Mouse (Mus musculus) lung, postnatal 4 days (tissue): ENCODE measurements around the gene Hmgcl.

Source experiments
- DNase-seq, 2 experiments: peaks; one replicate each; pipeline ENCODE4 v3.0.0; 2021

The Hmgcl gene

DNA sequence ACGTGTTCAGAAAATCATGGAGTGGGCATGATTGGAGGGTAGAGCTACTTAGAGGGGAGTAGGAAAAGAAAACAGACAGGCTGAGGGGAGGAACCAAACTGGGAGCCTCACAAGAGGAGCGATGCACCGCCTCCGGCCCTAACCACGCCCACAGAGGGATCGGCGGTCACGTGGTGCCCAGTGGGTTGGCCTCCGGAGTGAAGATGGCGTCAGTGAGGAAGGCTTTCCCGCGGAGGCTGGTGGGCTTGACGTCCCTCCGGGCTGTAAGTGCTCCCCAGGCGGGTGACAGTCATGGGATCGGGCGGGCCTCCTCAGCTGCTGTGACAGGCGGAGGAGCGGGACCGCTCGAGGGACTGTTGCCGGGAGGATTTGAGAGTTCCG lies at the start of gene Hmgcl:
Gene Hmgcl (plus strand): TSS at position 171 of the 381 bp plus-strand sequence.
- DNase-seq: peak; percentile 96 to 97

DNA sequence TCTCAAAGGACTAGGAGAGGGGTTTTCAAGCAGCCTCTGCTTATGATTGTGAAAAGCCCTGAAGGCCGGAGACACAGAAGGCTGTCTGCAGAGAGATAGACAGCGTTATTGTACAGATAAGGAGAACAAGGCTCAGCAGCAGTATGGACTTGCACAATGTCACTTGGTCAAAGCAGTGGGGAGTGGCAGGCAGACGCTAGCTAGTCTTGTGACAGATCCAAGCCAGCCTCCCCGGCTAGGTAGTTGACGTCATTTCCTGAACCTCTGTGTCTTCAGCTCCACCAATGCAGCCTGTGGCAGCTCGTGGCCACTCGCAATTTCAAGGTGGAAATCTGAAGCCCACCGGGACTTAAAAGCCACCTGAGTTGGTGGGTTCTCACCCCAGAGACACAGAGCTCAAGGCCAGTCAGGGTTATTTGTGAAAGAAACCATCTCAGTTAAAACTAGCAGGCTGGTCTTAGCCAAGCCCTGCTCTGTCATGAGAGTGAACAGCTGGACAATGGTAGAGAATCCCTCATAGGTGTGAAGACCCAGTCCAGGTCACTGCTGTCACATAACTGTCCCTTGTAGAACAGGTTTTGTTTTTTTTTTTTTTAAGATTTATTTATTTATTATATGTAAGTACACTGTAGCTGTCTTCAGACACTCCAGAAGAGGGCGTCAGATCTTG lies 47.7 kb upstream of the Hmgcl start:
- DNase-seq: peak; percentile 71 to 74

DNA sequence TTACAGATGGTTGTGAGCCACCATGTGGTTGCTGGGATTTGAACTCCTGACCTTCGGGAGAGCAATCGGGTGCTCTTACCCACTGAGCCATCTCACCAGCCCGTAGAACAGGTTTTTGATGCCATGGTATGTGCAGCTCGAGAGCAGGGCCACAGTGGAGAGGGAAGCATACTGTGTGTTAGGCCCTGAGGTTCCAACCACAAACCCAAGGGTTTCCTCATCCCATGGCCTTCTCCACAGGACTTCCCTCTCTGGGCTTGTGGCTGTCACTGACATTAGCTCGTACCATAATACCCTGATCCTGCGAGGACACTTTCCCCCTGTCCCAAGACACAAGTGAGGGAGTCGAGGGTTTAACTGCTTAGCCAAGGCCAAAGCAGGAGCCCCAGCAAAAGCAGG lies 47.2 kb upstream of the Hmgcl start:
- peak in 1 of 2 experiments; percentile 35 for DNase-seq

DNA sequence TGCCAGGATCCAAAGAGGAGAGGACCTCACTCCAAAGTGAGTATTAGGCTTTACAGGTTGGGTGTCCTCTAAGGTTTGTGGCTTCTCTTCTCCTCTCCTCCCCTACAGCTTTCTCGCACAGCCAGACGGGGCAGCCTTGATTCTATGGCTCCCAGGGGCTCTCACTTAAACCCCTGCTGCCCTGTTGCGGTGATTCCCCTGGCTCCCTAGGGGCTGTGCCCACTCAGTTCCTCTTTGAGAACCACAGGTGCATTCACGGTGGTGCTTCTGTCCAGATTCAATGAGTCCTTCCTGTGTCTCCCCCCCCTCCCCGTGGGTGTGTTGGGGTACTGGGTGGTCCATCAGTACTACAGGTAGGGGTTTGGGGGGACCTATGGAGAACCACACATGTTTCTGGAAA lies 46.2 kb upstream of the Hmgcl start:
- DNase-seq: no peak

DNA sequence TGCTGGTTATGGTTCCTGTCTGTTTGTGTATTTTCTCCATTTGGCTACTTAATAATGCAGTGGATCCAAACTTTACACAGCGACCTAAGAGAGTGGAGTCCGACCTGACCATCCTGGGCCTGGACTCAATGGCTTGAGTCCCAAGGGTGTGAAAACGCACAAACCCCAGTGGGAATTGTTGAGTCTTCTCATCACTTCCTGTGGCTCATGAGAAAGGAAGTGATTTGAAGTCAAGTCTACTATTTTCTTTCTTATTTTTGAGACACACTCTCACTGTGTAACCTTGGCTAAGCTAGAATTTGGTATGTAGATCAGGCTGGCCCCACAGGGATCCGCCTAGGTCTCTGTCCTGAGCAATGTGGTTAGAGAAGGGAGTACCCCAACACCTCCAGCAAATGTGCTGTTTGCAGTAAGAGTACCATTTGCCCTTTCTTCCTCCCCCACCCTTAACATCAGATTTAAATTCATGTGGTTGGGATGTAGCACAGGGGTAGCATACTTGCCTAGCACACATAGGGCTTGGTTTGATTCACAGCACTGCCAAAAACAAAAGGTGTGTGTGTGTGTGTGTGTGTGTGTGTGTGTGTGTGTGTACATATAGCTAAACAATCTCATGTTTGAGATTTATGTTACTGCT lies 43.5 kb upstream of the Hmgcl start:
- DNase-seq: no peak

DNA sequence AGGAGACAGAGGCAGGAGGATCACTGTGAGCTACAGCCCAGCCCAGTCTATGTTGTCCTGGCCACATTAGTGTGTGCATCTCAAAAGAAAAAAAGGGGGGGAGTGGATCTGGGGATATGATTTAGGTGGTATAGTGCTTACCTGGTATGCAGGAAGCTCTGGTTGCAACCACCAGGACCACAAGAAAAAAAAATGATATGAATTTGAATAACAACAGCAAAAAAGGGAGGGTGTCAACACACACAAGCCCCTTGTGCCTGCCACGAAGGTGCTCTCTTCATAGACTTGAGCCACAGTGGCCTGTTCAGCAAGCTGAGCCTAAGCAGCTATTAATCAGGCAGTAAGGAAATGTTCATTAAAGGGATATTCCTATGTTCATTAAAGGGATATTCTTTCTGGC lies 41.4 kb upstream of the Hmgcl start:
- no peak for DNase-seq

DNA sequence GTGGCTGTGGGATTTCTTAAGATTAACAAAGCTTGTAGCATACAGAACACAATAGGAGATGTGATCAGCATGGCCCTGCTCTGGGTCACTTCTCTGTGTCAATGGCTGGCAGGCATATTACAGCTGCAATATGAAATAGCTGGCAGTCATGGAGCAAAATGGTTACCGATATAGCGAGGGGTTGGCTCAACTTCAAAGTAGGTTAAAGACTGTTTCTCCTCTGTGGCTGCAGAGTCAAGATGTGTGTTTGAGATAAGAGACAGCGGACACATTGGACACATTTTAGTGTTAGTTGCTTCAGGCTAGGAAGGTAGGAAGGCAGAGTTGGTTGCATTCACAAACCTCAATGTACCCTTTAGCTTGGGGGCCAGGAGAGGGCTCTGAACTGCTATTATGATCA lies 39.6 kb upstream of the Hmgcl start:
- DNase-seq: no peak

DNA sequence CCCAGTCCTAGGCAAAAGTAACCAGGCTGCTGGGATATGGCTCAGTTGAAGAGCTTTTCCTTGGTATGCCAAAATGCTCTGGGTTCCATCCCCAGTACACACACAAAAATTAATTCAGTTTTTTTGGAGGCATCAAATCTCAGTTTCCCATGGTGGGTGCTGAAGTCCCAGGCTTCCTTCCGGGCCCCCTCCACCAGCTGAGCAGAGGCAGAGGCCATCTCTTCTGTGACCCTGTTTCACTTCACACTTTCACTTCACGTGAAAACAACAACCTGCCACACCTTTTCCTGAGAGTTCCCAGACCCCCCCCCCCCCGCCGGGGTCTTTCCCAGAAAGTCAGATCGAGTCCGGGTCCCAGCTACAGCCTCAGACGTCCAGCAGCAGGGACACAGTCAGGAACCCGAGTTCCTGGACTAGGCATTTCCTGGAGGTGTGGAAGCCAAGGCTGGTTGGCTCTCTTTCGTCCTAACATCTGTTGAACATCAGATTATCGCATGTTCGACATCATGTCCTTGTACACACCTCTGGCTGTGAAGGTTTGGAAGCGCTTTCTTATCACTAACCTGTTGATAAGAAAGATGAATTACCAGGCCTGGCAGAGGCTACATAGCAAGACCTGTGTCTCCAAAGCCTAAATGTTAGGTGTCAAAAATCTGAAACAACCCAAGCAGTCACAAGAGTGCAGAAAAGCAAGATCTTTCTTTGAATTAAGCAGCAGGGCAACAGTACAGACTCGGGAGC lies 36.8 kb upstream of the Hmgcl start:
- DNase-seq: no peak

DNA sequence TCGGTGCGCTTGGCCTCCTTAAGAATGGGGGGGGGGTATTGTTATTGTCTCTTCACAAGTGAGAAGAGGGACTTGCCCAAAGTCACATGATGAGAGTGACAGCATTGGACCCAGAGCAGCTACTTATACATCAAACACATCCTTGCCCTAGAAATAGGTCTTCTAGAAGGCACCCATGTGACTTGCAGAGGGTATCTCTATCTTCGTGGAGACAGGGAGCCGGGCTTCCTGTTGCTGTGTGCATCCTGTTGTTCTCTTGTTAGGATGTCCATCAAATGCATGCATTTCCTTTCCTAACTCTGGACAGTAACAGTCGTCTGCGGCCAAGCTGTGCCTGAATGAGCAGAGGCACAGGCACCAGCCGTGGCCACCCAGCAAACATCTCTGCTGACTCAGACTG lies 34.7 kb upstream of the Hmgcl start:
- DNase-seq: peak; percentile 32 to 47

DNA sequence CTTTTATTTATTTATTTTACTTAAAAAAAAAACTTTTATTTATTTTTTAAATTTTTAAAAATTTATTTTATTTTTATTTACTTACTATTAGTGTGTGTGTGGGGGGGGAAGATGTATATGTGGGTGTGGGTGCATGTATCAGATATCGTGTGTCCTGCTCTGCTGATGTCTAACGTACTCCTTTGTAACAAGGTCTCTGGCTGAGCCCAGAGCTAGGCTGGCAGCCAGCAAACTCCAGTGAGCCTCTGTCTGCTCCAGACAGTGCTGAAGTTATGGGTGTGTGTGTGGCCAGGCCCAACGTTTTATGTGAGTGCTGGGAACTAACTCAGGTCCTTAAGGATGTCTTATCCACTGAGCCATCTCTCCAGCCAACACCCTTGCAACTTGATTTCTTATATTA lies 34.1 kb upstream of the Hmgcl start:
- no peak for DNase-seq

DNA sequence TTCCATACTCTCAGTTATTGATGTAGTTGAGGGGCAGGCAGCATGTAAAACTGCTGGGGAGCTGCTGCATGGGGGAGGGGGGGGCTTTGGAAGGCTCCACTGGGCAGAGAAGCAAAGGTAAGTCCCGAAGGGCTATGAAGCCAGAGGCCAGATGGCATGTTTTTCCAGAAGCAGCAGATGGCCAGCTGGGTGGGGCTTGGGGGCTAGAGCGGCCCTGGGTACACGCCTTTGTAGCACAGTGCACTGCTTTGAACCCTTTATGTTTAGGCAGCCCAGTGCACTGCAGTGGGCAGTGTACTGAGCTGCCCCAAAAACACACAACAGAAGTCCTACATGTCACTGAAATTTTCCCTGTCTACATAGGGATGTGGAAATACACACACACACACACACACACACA lies 33.4 kb upstream of the Hmgcl start:
- DNase-seq: no peak

DNA sequence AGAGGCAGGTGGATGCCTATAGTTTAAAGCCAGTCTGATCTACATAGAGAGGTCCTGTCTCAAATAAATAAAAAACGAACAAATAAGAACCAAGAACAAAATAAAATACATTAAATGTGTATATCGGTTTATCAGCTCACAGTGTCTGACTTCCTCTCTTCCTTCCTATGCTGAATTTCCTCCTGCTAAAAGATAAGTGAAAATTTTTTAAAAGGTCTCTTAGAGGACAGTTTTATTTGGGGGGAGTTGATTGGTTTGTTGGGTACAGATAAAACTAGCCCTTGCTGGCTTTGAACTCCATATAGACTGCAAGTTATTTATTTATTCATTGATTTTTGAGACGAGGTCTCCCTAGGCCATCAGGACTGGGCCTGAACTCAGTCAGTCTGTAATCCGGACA lies 32.8 kb upstream of the Hmgcl start:
- DNase-seq: no peak

DNA sequence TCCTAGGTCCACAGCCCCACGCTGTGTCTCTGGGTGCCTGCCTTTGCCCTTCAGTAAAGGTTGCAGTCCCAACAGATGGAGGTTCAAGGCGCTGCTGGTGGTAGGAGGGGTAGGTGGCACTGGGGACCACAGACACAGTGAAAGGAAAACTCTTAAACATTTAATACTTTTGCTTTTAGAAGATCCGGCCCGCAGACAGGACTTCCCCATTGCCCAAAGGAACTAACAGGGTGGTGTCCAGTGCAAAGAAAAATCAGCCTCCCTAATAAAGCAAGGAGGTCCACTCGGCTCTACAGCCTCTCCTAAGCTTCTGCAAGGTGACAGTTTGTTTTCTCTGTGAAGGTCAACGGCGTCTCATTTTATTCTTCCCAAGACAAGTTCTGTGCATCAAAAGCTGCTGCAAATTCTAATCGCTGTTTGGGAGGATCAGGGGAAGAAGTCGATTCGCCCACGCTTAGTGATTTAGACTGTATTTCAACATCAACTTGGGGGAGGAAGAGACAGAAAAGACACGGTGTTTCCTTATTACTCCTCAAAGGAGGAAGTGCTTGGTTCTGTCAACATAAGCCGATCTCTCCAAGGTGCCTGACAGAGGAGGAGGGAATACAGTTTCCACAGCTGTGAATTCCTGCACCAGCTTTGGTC lies 27.5 kb upstream of the Hmgcl start:
- DNase-seq: peak in 1 of 2 experiments; percentile 29

DNA sequence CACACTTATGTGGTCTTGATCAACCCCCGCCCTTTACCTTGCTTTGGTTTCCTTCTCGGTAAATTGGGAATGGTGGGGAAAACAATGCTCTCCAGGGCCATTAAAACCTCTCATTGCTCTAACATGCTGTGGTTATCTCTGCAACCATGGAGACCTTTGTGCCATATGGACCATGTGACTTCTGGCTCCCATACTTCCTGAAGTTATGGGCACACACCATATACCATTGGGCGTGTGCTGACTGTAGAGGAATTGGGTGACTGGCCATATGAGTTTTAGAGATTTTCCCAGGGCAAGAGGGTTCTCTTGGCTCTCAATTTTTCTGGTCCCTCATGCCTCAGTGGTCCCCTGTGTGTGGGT lies 27.0 kb upstream of the Hmgcl start:
- DNase-seq: no peak

DNA sequence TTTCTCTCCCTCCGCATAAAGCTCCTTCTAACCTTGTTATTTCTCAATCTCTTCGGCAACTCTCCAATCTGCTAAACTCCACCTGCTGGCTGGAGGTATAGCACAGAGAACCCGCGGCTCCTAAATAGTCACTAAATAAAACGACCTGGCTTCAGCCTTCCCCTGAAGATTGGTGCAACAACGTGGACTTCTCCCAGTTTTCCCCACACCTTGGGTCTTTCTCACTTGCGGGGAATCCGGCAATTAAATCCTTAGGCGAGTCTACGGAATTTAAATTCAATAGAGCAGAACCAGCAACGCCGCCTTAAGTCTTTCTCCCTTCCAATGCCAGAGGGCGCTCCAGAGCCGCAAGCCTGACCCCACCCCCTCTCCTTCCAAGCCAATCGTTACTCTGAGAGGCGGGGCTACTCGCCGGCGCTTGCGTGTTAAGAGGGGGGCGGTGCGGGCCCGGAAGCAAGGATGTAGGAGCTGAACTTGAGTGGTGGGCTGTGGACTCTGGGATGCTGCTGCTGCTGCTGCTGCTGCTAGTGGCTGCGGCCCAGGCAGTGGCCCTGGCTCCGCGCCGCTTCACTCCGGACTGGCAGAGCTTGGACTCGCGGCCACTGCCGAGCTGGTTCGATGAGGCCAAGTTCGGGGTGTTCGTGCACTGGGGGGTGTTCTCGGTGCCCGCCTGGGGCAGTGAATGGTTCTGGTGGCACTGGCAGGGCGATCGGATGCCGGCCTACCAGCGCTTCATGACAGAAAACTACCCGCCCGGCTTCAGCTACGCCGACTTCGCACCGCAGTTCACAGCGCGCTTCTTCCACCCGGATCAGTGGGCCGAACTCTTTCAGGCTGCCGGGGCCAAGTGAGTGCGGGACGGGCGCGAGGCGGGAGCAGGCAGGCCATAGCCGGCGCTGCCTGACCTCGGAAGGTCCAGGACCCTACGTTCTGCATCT lies 25.7 kb upstream of the Hmgcl start, which contains the start of gene Fuca1:
Gene Fuca1 (plus strand): TSS at position 432 of the 938 bp plus-strand sequence.
- peak; percentile 96 to 98 for DNase-seq

DNA sequence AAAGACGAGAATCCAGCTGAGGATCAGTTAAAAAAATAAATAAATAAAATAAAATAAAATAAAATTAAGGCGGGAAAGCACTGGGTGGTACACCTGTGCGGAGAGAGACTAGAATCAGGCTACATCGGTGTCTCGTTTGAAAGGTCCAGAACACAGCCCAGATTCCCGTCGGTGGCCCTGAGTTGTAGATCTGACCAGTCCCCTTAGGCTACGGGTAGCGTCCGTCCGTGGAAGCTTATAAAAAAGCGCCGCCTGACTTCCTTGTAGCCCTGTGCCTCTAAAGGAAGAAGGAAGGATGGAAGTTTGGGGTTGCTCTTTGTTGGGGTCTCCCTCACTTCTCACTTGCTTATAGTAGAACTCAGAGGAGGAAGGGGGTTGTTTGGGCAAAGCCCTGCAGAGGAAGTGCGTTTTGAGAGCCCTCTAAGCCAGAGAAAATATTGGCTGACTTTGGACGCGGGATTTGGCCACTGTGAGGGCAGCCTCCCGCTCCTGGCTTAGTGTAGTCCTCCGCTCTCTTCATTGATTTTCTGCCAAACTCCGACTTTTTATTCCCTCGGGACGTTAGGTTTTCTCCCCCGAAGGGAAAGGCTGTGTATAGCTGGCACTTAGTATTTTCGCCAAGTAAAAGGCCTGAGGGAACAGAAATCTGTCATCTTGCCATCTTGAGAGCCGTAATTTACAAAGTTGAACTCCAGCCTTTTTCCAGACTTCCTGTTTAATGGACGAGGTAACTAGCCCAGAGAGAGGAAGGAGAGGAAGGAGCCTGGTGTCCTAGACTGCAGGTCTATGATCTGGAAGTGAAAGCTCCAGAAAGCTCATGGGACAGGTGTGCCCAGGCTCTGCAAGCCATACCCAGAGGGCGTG lies 24.8 kb upstream of the Hmgcl start:
- DNase-seq: peak in 1 of 2 experiments; percentile 39

DNA sequence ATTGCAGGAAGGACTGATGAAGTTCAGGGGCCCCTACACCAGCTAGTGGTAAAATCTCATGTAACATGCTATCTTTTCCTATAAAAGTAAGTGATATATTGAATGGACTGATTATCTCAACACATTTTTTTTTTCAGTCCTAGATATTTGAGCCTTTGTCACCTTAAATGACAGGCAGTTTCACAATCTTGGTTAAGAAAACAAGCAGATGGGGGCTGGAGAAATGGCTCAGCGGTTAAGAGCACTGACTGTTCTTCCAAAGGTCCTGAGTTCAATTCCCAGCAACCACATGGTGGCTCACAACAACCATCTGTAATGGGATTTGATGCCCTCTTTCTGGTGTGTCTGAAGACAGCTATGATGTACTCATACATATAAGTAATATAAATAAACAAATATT lies 24.1 kb upstream of the Hmgcl start:
- no peak for DNase-seq

DNA sequence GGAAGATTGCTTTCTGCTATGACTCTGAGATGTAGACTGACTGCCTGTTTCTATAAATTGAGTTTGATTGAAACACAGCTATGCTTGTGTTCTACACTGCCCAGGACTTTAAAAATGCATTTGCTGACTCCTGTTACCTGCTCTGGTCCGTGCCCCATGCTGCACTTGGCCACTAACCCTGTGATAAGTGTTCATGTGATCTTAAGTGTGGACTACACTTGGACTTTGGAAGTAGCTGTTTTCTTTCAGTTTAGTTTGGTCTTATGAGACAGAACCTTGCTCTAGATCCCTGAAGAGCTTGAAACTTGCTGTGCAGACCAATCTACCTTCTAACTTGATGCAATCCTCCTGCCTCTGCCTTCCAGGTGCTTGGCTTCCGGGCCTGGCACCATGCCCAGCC lies 21.8 kb upstream of the Hmgcl start:
- DNase-seq: no peak

DNA sequence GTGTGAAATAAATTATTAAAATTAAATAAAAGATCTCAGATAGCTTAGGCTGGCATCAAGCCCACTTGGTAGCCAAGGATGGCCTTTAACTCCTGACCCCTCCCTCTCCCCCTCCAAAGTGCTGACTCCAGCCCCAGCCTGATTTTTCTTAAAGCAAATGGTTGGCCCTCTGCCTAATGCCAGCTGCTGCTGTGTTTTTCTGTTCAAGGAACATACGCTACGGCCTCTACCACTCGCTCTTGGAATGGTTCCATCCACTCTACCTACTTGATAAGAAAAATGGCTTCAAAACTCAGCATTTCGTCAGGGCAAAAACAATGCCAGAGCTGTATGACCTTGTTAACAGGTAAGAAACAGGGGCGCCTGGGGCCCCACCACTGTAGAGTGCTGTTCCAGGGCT lies 20.9 kb upstream of the Hmgcl start:
- no peak for DNase-seq

DNA sequence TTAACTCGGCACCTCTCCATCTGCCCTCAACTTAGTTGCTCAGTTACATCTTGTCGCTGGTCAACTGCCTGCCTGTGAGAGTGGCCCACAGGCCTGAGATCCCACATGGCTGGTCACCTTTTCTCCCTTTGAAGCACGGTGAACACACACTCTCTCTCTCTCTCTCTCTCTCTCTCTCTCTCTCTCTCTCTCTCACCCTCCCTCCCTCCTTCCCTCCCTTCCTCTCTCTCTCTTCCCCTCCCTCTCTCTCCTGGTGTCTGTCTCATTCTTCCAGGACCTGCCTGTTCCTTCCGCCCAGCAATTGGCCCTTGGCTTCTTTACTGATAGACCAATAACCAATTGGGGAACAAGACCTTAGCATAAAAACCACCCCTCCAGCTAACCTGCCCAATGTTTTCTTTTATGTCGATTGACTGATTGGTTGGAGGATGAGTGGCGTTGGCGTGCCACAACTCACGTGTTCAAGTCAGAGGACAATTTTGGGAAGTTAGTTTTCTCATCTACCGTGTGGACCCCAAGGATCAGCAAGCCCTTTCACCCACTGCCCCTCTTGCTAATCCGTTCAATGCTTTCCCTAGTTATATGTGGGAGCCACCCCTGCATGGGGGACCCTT lies 19.9 kb upstream of the Hmgcl start:
- DNase-seq: no peak

DNA sequence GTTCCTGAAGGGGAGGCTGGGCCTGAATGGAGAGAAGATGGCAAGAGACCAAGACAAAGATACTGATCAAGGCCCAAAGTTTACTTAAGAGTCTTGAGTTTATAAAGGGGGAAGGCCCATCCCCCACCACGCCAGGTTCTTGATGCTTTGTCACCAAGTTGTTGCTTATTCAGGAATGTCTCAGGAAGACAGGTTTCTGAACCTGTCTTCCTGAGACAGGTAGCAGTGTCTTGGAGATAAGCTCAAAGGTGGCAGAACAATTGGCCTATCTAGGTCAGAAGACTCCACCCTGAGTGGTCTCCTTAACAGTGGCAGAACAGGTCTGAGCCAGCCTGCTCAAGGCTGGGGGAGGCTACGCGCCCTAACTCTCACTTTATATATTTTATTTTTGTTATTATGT lies 19.4 kb upstream of the Hmgcl start:
- no peak for DNase-seq
